Comparison of ENCODE assay signal across 17 mouse cellular contexts in the genomic region with DNA sequence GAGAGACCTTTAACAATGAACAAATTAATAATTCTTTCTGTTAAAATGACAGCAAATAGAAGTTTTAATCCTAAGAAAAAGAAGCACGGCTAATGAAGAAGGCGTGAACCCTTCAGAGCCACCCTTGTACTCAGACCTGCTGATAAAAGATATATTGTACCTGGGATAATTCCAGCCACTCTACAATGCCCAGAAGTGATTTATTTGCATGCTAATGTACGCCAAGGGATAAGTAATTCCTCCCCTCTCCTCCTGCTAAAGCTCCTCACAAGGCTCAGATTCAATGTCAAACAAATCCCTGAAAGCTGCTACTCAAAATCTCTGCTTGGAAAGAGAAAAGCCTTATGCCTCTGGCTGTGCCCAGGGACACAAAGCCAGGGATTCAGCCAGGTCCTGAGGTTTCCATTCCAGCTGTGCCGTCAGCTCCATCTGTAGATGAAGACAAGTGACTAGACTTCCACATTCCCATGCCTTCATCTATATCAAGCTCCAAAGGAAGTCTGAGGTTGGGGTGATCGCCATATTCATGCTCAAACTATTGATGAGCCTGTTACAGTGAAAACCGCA.
"Had no signal": no experiment of that assay in that cellular context is flagged by ENCODE, and none has a peak within 500 bp of the region (broad histone marks: within the 10 kb centered on the region; RNA-seq: fewer than 3 reads in every experiment).

No protein-coding gene starts in this region.

- H3K27me3 ChIP-seq: limb, embryonic 12.5 days; liver, embryonic 13.5 days; lung, embryonic 15.5 days; megakaryocyte, embryonic 14.5 days had no signal

- H3K4me2 ChIP-seq: limb, embryonic 12.5 days; liver, embryonic 13.5 days; lung, embryonic 15.5 days had no signal

- DNase-seq: kidney, adult 11 months; kidney, adult 9 months; kidney, postnatal 36 days; layer of hippocampus, adult 9-11 months; layer of hippocampus, postnatal 36 days; liver; liver, embryonic 13.5 days; liver, postnatal 0 days; lung, postnatal 14 days; thymus, adult 18-20 months; thymus, postnatal 14 days had no signal

- H3K9me3 ChIP-seq: limb, embryonic 12.5 days; liver, embryonic 13.5 days; lung, embryonic 15.5 days; megakaryocyte, embryonic 14.5 days had no signal

- H3K9ac ChIP-seq: limb, embryonic 12.5 days; liver, embryonic 13.5 days; liver, postnatal 0 days; lung, embryonic 15.5 days had no signal

- ATAC-seq: liver, postnatal 0 days had no signal

- H3K27ac ChIP-seq: kidney, postnatal 0 days; limb, embryonic 12.5 days; liver, embryonic 13.5 days; lung, embryonic 15.5 days; macrophage; stomach, postnatal 0 days had no signal

- H3K36me3 ChIP-seq: limb, embryonic 12.5 days; liver, embryonic 13.5 days; lung, embryonic 15.5 days had no signal

- H3K4me3 ChIP-seq: limb, embryonic 12.5 days; liver, embryonic 13.5 days; lung, embryonic 15.5 days; megakaryocyte, embryonic 14.5 days had no signal

- H3K4me1 ChIP-seq: limb, embryonic 12.5 days; liver, embryonic 13.5 days; lung, embryonic 15.5 days had no signal
